Mouse (Mus musculus) thymus, postnatal 4 days (tissue): ENCODE measurements around the gene Foxp4.

Source experiments
- DNase-seq: peaks from one replicate; pipeline ENCODE4 v3.0.0; 2021

The Foxp4 gene

GRCm38 (mm10) chr17:47924383-47925339 is at the start of gene Foxp4:
TSS of gene Foxp4 (minus strand) at chr17:47924645.
- DNase-seq = peak; percentile 91

GRCm38 (mm10) chr17:47973563-47974472 is 49.4 kb upstream of the Foxp4 start:
- peak; percentile 41 for DNase-seq

- no peak for DNase-seq
Observed at GRCm38 (mm10) chr17:47965885-47966505, 41.5 kb upstream of the Foxp4 start.

GRCm38 (mm10) chr17:47958046-47958790 is 33.8 kb upstream of the Foxp4 start:
- no peak for DNase-seq

GRCm38 (mm10) chr17:47956486-47956885 is 32.0 kb upstream of the Foxp4 start:
- DNase-seq = peak; percentile 24

GRCm38 (mm10) chr17:47955054-47955741 is 30.8 kb upstream of the Foxp4 start:
- no peak for DNase-seq

- no peak for DNase-seq
Observed at GRCm38 (mm10) chr17:47953231-47953630, 28.8 kb upstream of the Foxp4 start.

GRCm38 (mm10) chr17:47952368-47953081 is 28.1 kb upstream of the Foxp4 start:
- no peak for DNase-seq

GRCm38 (mm10) chr17:47951452-47951851 is 27.0 kb upstream of the Foxp4 start:
- no peak for DNase-seq

GRCm38 (mm10) chr17:47950831-47951230 is 26.4 kb upstream of the Foxp4 start:
- DNase-seq = no peak

- DNase-seq = no peak
Observed at GRCm38 (mm10) chr17:47949441-47949840, 25.0 kb upstream of the Foxp4 start.

GRCm38 (mm10) chr17:47948753-47949152 is 24.3 kb upstream of the Foxp4 start:
- no peak for DNase-seq

GRCm38 (mm10) chr17:47946921-47947420 is 22.5 kb upstream of the Foxp4 start:
- peak; percentile 40 for DNase-seq

- DNase-seq = no peak
Observed at GRCm38 (mm10) chr17:47946111-47946510, 21.7 kb upstream of the Foxp4 start.

- DNase-seq = no peak
Observed at GRCm38 (mm10) chr17:47943103-47943870, 18.8 kb upstream of the Foxp4 start.

GRCm38 (mm10) chr17:47942008-47942407 is 17.6 kb upstream of the Foxp4 start:
- no peak for DNase-seq

- DNase-seq = no peak
Observed at GRCm38 (mm10) chr17:47938839-47939238, 14.4 kb upstream of the Foxp4 start.

- no peak for DNase-seq
Observed at GRCm38 (mm10) chr17:47937926-47938600, 13.6 kb upstream of the Foxp4 start.

GRCm38 (mm10) chr17:47936591-47936990 is 12.1 kb upstream of the Foxp4 start:
- no peak for DNase-seq
